Mouse (Mus musculus) kidney, embryonic 14.5 days (tissue): ENCODE results near the gene Yeats2. TPM values are rescaled to one million over a fixed set of nuclear protein-coding genes. Genes with fewer than 3 reads are reported as not detected.

Experiments
- ATAC-seq: fragments of 200-750 bp; cut with Nextera tagmentation; 2 replicates; pipeline ENCODE4 v1.8.0; 2017; ENCODE audit warnings: moderate number of reproducible peaks, mild to moderate bottlenecking, moderate TSS enrichment, moderate library complexity; ENCODE audit not compliant: low FRiP score, low TSS enrichment
- H3K27ac ChIP-seq: fragments of 300-500 bp; sonication (generic); 2 replicates; pipeline ENCODE4 v1.5.1; 2014; ENCODE audit warnings: low read depth, mild to moderate bottlenecking, low read length, moderate library complexity, mixed read lengths
- H3K27me3 ChIP-seq: fragments of 300-500 bp; sonication (generic); 2 replicates; pipeline ENCODE4 v1.6.1; 2014; ENCODE audit warnings: mild to moderate bottlenecking, low read length; ENCODE audit not compliant: control insufficient read depth, insufficient read depth
- H3K36me3 ChIP-seq: fragments of 300-500 bp; sonication (generic); 2 replicates; pipeline ENCODE4 v1.6.1; 2014; ENCODE audit warnings: low read length, mixed read lengths; ENCODE audit not compliant: control insufficient read depth, insufficient read depth
- H3K4me1 ChIP-seq: fragments of 300-500 bp; sonication (generic); 2 replicates; pipeline ENCODE4 v1.6.1; 2014; ENCODE audit warnings: low read length, mixed read lengths; ENCODE audit not compliant: control insufficient read depth, insufficient read depth
- H3K4me2 ChIP-seq: fragments of 300-500 bp; sonication (generic); replicated peaks from 2 replicates; pipeline ENCODE4 v1.6.1; 2014; ENCODE audit warnings: low read depth, mild to moderate bottlenecking, low read length
- H3K4me3 ChIP-seq: fragments of 300-500 bp; sonication (generic); 2 replicates; pipeline ENCODE4 v1.5.1; 2014; ENCODE audit warnings: mild to moderate bottlenecking, low read length
- H3K9ac ChIP-seq: fragments of 300-500 bp; sonication (generic); 2 replicates; pipeline ENCODE4 v1.6.1; 2014; ENCODE audit warnings: low read depth, mild to moderate bottlenecking, low read length, moderate library complexity
- H3K9me3 ChIP-seq: fragments of 300-500 bp; sonication (generic); 2 replicates; pipeline ENCODE4 v1.6.1; 2016; ENCODE audit warnings: low read length; ENCODE audit not compliant: control insufficient read depth
- WGBS: fragments of 180-500 bp; shearing (Covaris S2); extraction: QIAGEN DNeasy Blood & Tissue Kit; methylation state at CpG from one replicate; pipeline ENCODE4 v1.1.7; 2014; 5-methylcytosine and 5-hydroxymethylcytosine counted together
- polyA plus RNA-seq: library from polyadenylated mRNA; unstranded; fragments of >200 nt; fragmentation: Nextera tagmentation; extraction: Ambion mirVana; gene quantifications from 2 replicates; pipeline ENCODE4 v1.2.1, GENCODE M21; 2014

The Yeats2 gene
- polyA plus RNA-seq, 1 experiment from 2014 or later, result 47.5 TPM

- 90% methylated on average over 3 of the region's 3 CpGs for WGBS
- H3K4me3 ChIP-seq, result no peak overlapping the region
- no peak overlapping the region for H3K9ac ChIP-seq
- no peak overlapping the region for H3K4me2 ChIP-seq
- no peaks in the 10 kb centered on the region for H3K4me1 ChIP-seq
- peaks cover 4% of the 10 kb centered on the region; the same call in 1 of the 2 replicates for H3K9me3 ChIP-seq
- H3K27ac ChIP-seq, result no peak overlapping the region
- H3K36me3 ChIP-seq, result peaks cover 85% of the 10 kb centered on the region
- ATAC-seq, result no peak
- H3K27me3 ChIP-seq, result no peaks in the 10 kb centered on the region
These were observed 28.7 kb downstream of the Yeats2 start for GRCm38 (mm10) chr16:20169471-20170106.

- WGBS, result 84% methylated on average over 23 of the region's 23 CpGs
- Histone ChIP-seq H3K27ac (no peak overlapping the region), H3K36me3 (peaks cover 56% of the 10 kb centered on the region), H3K9ac (no peak overlapping the region), H3K4me3 (no peak overlapping the region), H3K4me1 (no peaks in the 10 kb centered on the region), H3K27me3 (no peaks in the 10 kb centered on the region), H3K4me2 (no peak overlapping the region), H3K9me3 (no peaks in the 10 kb centered on the region)
- no peak for ATAC-seq
These were observed 38.7 kb downstream of the Yeats2 start for GRCm38 (mm10) chr16:20179406-20180175.

- Histone ChIP-seq H3K4me2 (no peak overlapping the region), H3K36me3 (peaks cover 59% of the 10 kb centered on the region)
- 76% methylated on average over 2 of the region's 2 CpGs for WGBS
These were observed 44.5 kb downstream of the Yeats2 start for GRCm38 (mm10) chr16:20185368-20185767.

GRCm38 (mm10) chr16:20191161-20191882, 50.5 kb downstream of the Yeats2 start:
- no peaks in the 10 kb centered on the region for H3K27me3 ChIP-seq
- WGBS, result 77% methylated on average over 3 of the region's 3 CpGs
- peaks cover 81% of the 10 kb centered on the region for H3K36me3 ChIP-seq
- H3K4me1 ChIP-seq, result no peaks in the 10 kb centered on the region
- no peak overlapping the region for H3K4me2 ChIP-seq
- H3K27ac ChIP-seq, result no peak overlapping the region
- no peak overlapping the region for H3K9ac ChIP-seq
- no peak for ATAC-seq
- H3K9me3 ChIP-seq, result no peaks in the 10 kb centered on the region
- no peak overlapping the region for H3K4me3 ChIP-seq

More at GRCm38 (mm10) chr16:20185368-20185767, 44.5 kb downstream of the Yeats2 start:
- no peak for ATAC-seq
- H3K4me1 ChIP-seq, result no peaks in the 10 kb centered on the region
- no peaks in the 10 kb centered on the region for H3K9me3 ChIP-seq
- H3K27me3 ChIP-seq, result no peaks in the 10 kb centered on the region
- H3K4me3 ChIP-seq, result no peak overlapping the region
- no peak overlapping the region for H3K9ac ChIP-seq
- H3K27ac ChIP-seq, result no peak overlapping the region

GRCm38 (mm10) chr16:20192043-20192442, 51.2 kb downstream of the Yeats2 start:
- Histone ChIP-seq H3K27ac (no peak overlapping the region), H3K27me3 (no peaks in the 10 kb centered on the region), H3K4me3 (no peak overlapping the region), H3K9ac (no peak overlapping the region), H3K4me2 (no peak overlapping the region), H3K4me1 (no peaks in the 10 kb centered on the region), H3K36me3 (peaks cover 81% of the 10 kb centered on the region), H3K9me3 (no peaks in the 10 kb centered on the region)
- no peak for ATAC-seq

- no peak overlapping the region for H3K4me2 ChIP-seq
- no peak overlapping the region for H3K9ac ChIP-seq
- ATAC-seq, result no peak; the same call in 1 of the 2 replicates
- H3K27ac ChIP-seq, result no peak overlapping the region
- WGBS, result 96% methylated on average over 3 of the region's 3 CpGs
- H3K4me3 ChIP-seq, result no peak overlapping the region
- no peaks in the 10 kb centered on the region for H3K4me1 ChIP-seq
- H3K36me3 ChIP-seq, result peaks cover 77% of the 10 kb centered on the region
- no peaks in the 10 kb centered on the region for H3K9me3 ChIP-seq
- H3K27me3 ChIP-seq, result no peaks in the 10 kb centered on the region
These were observed 54.7 kb downstream of the Yeats2 start for GRCm38 (mm10) chr16:20195546-20195945.

GRCm38 (mm10) chr16:20196962-20197361, 56.1 kb downstream of the Yeats2 start:
- no peak overlapping the region for H3K4me2 ChIP-seq
- WGBS, result 96% methylated on average over 5 of the region's 5 CpGs
- peaks cover 77% of the 10 kb centered on the region for H3K36me3 ChIP-seq
- H3K9me3 ChIP-seq, result no peaks in the 10 kb centered on the region
- H3K4me3 ChIP-seq, result no peak overlapping the region
- no peaks in the 10 kb centered on the region for H3K27me3 ChIP-seq
- no peak overlapping the region for H3K27ac ChIP-seq
- ATAC-seq, result no peak
- no peaks in the 10 kb centered on the region for H3K4me1 ChIP-seq
- H3K9ac ChIP-seq, result no peak overlapping the region

GRCm38 (mm10) chr16:20199501-20200201, 58.8 kb downstream of the Yeats2 start:
- no peaks in the 10 kb centered on the region for H3K4me1 ChIP-seq
- H3K4me2 ChIP-seq, result no peak overlapping the region
- H3K9ac ChIP-seq, result no peak overlapping the region
- no peaks in the 10 kb centered on the region for H3K9me3 ChIP-seq
- H3K27ac ChIP-seq, result no peak overlapping the region
- ATAC-seq, result no peak
- H3K4me3 ChIP-seq, result no peak overlapping the region
- H3K36me3 ChIP-seq, result peaks cover 69% of the 10 kb centered on the region
- 87% methylated on average over 5 of the region's 5 CpGs for WGBS
- H3K27me3 ChIP-seq, result no peaks in the 10 kb centered on the region
